Mouse (Mus musculus): ENCODE results near the gene Acyp2. TPM values are rescaled to one million over a fixed set of nuclear protein-coding genes. Genes with fewer than 3 reads are reported as not detected.
A peak's percentile ranks its signal among the peaks of the same experiment; 100 is the strongest.

The Acyp2 gene
- polyA plus RNA-seq, 1 experiment from 2014 or later = 15.6 TPM

DNA sequence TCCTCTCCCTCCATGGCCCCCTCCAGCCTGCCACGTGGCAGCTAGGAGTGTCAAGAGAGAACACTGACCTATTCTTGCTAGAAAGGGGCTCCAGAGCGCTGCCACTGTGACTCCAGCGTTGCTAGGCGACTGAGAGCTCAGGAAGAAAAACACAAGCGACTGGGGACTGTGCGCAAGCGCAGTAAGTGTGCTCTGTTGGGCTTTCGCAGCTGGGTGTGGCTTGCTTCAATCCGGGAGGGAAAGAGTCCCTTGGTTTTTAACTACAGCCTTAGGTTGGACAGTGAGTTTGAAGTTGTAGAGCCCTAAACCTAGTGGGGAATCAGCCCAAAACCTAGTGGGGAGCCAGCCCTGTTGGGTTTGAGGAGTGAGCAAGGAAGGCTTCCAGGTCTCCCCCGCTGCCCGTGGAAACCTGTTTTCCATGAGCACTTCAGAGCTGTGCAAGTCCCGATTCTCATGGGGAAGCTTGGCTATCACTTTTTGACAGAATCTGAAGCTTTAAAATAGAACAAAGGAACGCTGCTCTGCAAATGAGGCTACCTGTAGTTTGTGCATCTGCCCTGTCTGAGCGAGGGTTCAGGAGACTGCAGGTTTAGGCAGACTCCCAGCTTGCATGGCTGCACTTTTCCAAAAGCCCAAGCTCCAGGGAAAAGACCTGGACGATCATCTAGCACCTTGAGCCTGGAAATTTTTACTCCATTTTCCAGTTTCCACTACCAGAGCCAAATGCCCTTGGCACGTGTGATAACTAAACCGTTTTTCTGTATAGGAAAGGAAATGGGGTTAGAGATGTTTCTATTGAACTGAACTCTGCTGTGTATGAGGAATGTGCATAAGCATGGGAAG, 177.4 kb downstream of the Acyp2 start, which contains the start of gene 4930505A04Rik:
Gene 4930505A04Rik, minus strand, starts transcription at position 77 of the 843 bp plus-strand sequence.
- no peaks in the 10 kb centered on the region for H3K36me3 ChIP-seq
- no peaks in the 10 kb centered on the region for H3K9me3 ChIP-seq
- ATAC-seq (ENCODE audit: insufficient read depth, low FRiP score, low read depth) = peak; percentile 95
- H3K27ac ChIP-seq = peak within 1 kb of the TSS; percentile 73
- 5% methylated on average over 17 of the region's 17 CpGs for WGBS
- peak within 1 kb of the TSS; percentile 33; the same call in 1 of the 2 replicates for H3K9ac ChIP-seq
- peak within 1 kb of the TSS; percentile 71 for H3K4me2 ChIP-seq
- H3K4me3 ChIP-seq (replicated peaks) = peak within 1 kb of the TSS; percentile 45
- H3K4me1 ChIP-seq = peaks cover 4% of the 10 kb centered on the region; the same call in 1 of the 2 replicates
- H3K27me3 ChIP-seq (replicated peaks) = no peaks in the 10 kb centered on the region

DNA sequence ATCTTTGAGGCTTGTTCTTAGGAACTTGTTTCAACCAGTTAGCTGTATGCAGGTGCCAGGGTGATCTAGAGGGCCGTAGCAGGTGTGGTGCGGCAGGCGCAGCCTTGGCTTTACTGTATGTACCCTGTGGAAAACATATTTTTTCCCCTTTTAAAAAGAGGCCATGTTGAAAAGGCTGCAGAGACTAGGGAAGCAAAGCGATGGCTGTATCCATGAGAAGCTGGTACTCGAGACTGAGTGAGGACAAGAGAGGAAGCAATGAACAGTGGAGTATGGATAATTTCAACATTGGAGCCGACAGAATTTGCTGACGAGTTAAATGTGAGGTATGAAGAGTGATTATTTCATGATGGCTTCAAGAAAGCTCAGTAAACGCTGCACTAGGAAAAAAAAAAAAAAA, 178.2 kb downstream of the Acyp2 start:
- H3K9ac ChIP-seq = no peak overlapping the region
- peak overlapping the region; percentile 45; the same call in 1 of the 2 replicates for H3K4me3 ChIP-seq (replicated peaks)
- H3K9me3 ChIP-seq = no peaks in the 10 kb centered on the region
- no peaks in the 10 kb centered on the region for H3K36me3 ChIP-seq
- peak overlapping the region; percentile 71 for H3K4me2 ChIP-seq
- no peaks in the 10 kb centered on the region for H3K27me3 ChIP-seq (replicated peaks)
- peaks cover 4% of the 10 kb centered on the region; the same call in 1 of the 2 replicates for H3K4me1 ChIP-seq
- ATAC-seq (ENCODE audit: insufficient read depth, low FRiP score, low read depth) = peak; percentile 6; the same call in 1 of the 2 replicates
- peak overlapping the region; percentile 73 for H3K27ac ChIP-seq
- 57% methylated on average over 8 of the region's 8 CpGs for WGBS

Other genes starting within 250 kb of the Acyp2 start
- gene 4930505A04Rik, start 177.8 kb downstream of the Acyp2 start, polyA plus RNA-seq (2015; fragmentation: Nextera tagmentation; extraction: Ambion mirVana) = 0.14 TPM in 1 of 2 replicates, not detected in the other
- gene Psme4, start 122.1 kb upstream of the Acyp2 start, polyA plus RNA-seq (2015; fragmentation: Nextera tagmentation; extraction: Ambion mirVana) = 17.1 and 17.3 TPM in 2 replicates
- gene Gpr75, start 235.8 kb upstream of the Acyp2 start, polyA plus RNA-seq (2015; fragmentation: Nextera tagmentation; extraction: Ambion mirVana) = 0.21 and 0.37 TPM in 2 replicates
- 25.9 and 27.6 TPM in 2 replicates for gene Asb3, start 235.8 kb upstream of the Acyp2 start, polyA plus RNA-seq (2015; fragmentation: Nextera tagmentation; extraction: Ambion mirVana)

Data from stomach, embryonic 15.5 days (tissue).